Mouse (Mus musculus): Measurements from ENCODE around the gene Fam198b.

DNA sequence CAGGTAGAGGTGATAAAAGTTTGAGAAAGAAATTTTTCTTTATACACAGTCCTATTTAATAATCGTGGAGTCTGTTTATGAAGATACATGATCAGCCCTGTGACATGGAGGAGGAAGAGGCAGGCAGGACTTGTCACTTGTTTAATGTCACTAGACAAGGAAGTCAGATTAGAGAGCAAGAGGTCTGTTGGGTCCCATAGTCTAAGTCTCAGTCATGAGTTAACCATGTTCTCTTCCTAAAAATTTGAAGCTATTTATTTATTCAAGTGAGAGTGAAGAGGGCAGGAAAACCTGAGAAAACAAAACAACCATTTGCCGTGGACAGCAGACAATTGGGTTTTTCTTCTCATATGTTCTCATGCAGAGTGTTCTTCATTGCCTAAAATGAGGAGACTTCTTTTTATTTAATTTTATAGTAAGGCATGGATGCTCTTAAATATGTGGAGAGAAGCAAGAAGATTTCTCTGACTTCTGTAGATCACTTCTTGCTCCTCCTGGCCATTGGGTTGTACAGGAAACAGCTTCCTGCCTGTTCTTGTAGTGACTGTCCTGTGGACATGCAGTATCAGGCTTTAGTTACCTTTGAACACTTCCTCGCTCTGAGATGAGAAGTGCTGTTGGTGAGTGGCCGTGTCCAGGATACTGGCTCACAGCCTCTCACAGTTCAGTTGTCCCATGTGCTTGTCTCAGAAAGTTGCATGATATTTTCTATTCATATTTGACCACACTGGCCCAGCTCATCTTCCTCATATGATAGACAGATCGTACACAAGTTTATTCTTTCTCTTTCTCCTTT is 22.1 kb downstream of the Fam198b start:
- TF ChIP-seq POLR2A (IDR thresholded peaks at IDR 0.05; ENCODE audit: low read depth, low read length) (no peak), CTCF (conservative IDR thresholded peaks at IDR 0.05; ENCODE audit: insufficient read depth, insufficient read length, low read depth, low read length) (no peak)

Data from kidney, adult 2 months (tissue).